Mouse (Mus musculus) 3134 (cell line): ENCODE results near the gene Snx14.
A peak's percentile ranks its signal among the peaks of the same experiment; 100 is the strongest.
"Not testable (repeated sequence)": the region's sequence is repeated elsewhere in the genome, so short reads cannot be mapped to it uniquely, and the experiment has no call there.

ENCODE experiments used
- DNase-seq: peaks from one replicate; pipeline ENCODE4 v3.0.0-alpha.2; 2011; ENCODE audit warnings: low spot score; ENCODE audit not compliant: insufficient read length; ENCODE audit errors: extremely low read depth

Gene Snx14

DNA sequence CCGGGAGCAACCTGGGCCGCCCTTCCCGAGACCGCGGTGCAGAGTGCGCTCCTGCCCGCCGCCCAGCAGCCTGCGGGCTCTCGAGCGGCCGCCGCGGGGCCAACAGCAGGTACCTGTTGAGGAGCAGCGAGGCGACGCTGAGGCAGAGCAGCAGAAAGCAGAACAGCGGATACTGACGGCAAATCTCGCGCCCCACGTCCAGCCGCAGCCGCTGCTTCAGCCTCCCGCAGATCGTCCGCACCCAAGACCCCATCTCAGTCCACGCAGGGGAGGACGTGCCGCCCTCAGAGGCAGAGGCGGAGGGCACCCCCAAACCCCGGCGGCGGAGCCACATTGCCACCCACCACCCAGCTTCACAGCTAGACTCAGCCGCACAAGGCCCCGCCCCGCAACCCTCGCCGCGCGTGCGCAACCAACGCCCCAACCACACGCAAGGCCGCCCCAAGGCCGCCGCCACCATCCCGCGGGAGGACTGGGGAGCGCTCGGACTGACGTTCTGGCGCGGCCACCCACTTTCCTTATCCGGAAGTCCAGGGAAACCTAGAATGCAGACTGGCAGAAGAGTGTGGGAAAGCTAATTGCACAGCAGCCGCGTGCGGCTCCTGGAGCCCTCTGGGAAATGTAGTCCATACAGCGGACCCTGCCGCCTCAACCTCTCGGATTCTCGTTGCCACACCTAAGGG is at the start of gene Snx14:
Gene Snx14 (minus strand): TSS at position 404 of the 683 bp plus-strand sequence.
- peak; percentile 98 for DNase-seq

DNA sequence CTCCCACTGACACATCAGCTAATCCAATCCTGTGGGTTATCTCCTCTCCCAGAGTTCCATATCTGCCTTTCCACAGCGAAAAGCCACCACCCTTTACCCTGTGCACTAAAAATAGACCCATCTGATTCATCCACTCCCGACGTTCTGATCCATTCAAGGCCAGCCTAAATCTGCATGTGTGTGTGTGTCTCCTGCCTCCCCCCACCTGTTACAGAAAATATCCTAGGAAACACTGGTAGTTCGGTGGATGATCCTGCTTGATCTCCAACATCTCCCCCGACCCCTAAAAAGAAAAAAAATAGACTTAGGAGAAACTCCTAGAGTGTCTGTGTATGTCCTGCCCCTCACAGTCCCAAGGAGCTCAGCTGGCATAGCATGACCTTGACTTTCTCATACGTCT is 45.8 kb upstream of the Snx14 start:
- DNase-seq = no peak

DNA sequence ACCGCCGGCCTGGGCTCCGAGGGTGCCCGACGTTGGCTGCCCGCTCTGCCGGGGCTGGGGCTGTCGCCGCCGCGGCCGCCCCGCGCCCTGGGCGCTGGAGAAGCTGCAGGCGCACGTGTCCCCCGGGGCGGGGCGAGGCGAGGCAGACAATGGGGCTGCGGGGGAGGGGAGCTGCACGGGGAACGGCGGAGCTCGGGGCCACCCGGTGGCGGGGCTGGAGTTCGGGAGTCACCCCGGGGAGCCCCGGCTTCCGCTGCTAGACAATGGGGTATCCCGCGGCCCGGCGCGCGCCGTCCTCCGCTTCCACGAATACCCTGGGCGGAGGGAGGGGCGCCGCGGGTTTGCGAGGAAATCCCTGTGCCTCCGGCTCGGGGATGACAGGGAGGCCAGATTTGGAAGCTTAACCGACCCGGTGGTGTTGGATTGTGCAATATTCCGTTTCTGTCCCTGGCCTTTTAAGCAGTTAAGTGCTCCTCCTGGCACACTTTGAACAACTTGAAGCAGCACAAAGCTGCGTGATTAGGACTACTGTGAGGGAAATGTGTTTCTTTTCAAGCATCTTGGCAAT is 44.2 kb upstream of the Snx14 start:
- DNase-seq = no peak

DNA sequence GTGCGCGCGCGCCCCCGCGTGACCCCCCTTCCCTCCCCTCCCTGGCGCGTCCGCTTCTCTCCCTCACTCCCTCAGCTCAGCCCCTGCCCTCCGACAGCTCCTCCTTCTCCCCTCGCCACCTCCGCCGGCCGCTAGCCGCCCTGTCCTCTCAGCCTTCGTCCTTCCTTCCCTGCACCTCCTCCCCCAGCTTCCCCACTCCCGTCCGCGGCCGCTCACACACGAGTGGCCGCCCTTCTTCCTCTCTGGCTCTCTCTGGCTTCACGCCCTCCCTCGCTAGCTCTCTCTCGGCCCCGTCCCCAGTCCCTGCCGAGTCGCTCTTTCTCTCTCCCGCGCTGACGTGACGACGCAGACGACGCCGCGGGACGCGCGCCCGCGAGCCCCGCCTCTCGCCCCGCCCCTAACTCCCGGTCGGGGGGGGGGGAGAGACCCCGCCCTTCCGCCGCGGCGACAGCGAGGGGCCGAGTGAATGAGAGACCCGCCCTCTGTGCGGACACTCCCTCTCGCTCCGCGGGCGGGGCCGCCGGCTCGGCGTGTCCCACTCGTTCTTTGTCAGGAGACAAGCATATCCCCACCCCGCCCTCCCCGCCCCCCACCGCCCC is 43.6 kb upstream of the Snx14 start, which contains the start of gene Syncrip:
Gene Syncrip (minus strand): TSS at position 345 of the 599 bp plus-strand sequence.
- peak; percentile 97 for DNase-seq

DNA sequence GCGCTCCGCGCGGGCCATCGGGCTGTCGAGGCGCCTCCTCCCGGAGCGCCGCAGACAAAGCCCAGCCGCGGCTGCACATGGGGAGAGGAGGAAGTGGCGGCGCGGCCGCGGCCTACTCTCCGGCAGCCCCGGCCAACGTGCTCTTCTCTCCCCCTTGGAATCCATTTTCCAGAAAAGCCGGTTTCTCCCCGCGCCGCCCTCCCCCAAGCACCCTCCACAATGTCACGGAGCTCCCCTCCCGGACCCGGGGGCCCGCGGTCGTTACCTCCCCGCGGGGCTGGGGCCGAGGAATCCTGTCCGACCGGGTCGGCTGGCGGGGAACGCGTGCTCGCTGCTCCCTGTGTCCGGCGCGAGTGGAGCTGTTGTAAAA is 43.0 kb upstream of the Snx14 start:
- peak; percentile 71 for DNase-seq

DNA sequence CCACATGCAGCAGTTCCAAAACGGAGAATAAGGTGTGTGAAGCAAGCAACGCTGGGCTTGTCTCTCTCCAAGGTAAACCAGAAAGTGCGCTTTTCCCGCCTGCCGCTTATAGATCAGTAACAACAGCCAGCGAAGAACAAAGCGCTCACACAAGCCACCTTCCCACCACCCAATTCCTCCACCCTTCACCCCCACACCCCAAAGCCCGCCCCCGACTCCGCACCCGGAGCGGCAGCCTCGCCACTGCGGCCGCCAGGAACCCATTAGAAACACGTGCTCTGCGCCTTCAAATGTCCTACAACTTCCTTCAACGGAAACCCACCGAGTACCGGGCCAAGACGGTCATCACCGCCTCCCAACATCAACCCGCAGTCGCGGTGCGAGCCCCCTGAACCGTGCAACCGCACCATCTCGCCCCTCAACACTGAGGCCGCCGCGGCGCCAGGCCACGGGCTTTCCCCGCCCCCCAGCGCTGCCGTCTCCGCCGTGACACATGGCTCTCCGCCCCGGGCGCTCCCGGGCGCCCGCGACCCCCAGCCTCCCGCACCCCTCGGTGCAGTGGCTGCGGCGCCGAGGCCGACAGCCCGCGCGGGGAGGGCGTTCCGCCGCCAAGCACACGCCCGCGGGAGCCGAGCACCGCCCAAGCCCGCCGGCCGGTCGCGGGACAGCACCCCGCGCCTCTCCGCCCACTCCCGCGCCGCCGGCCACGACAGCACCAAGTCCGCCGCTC is 42.5 kb upstream of the Snx14 start:
- peak; percentile 58 for DNase-seq

DNA sequence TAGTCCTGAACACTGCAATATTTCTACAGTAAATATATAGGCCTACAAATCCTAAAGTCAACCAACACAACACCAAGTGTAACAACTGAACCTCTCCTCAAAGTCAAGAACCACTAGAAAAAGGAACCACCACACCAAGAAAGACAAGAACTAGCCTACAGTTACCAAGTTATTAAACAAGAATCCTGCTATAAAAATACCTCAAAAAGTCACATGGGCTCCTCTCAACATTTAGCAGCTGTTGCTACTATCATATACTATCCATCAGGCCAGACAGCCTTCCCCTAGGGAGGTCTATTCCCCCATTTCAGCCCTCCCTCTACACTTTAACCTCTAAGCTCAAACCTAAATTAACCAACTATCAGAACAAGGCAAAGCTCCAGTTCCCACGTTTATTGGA is 41.4 kb upstream of the Snx14 start:
- no peak for DNase-seq

DNA sequence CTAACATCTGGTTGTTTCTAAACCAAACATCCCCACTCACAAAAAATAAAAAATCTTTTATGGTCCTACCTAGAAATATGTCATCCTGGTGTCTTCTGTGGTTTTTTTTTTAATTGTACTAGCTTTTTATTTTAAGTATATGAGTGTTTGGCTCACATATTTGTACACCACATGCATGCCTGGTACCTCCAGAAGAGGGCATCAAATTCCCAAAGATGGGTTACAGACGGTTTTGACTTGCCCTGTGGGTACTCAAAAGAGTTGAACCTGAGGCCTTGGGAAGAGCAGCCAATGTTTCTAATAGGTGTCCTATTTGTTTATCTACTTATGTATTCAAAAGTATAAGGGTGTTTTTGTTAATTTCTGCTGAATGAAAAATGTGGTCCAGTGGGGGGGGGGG is 37.4 kb upstream of the Snx14 start:
- DNase-seq = no peak

DNA sequence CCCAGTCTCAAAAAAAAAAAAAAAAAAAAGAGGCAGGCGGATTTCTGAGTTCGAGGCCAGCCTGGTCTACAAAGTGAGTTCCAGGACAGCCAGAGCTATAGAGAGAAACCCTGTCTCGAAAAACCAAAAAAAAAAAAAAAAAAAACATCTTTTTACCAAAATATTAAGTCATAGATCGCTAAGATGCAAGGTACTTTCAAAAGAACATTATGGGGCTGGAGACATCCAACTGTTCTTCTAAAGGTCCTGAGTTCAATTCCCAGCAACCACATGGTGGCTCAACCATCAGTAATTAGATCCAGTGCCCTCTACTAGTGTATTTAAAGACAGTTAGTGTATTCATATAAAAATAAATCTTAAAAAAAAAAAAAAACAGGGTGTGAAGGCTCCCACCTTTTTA is 22.3 kb upstream of the Snx14 start:
- not testable (repeated sequence) for DNase-seq

DNA sequence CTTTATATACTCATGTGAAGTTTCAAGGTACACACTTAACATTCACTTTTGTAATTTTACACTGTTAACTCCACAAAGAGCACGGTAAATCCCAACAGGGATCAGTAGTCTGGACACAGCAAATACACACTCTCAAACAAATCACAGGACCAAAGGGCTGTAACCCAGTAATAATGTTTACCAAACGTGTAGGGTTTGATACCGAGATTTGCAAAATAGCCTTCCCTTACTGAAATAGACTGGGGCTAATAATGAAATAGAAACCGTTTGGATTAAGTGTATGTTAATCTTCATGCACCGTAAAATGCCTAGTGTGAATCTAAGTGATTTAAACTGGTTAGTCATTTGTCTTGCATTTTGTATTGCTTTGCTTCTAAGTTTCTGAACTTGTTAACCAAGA is 1.2 kb upstream of the Snx14 start:
- DNase-seq = no peak

DNA sequence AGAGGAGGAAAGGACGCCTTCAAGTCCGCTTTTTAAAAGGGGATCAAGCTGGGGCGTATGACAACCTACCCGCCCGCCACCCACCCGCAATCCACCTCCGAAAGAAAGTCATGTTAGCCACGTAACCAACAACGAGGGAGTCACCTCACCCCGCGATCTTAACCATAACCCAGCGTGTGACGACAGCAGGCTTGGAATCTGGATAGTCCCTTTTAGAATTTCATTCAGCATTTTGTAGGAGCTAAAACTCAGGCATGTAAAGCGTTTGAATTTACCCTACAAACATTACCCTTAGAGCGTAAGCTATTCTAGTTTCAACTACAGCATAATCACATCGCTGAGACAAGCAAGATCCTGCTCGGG is 461 bp upstream of the Snx14 start:
- no peak for DNase-seq

DNA sequence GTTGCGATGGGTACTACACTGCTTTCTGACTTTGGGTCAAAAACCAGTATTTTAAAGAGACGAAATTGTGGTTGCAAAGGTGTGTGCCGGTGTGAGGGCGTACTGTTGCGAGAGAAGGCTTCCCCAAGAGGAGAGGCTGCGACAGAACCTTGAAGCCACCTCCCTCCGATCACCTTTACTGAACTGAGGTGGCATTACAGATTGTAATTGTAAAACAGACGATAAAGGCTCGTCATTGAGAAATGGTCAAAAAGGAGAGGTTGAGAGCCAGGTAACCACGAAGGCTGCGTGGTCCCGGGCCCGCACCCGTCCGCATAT is 562 bp downstream of the Snx14 start:
- no peak for DNase-seq

DNA sequence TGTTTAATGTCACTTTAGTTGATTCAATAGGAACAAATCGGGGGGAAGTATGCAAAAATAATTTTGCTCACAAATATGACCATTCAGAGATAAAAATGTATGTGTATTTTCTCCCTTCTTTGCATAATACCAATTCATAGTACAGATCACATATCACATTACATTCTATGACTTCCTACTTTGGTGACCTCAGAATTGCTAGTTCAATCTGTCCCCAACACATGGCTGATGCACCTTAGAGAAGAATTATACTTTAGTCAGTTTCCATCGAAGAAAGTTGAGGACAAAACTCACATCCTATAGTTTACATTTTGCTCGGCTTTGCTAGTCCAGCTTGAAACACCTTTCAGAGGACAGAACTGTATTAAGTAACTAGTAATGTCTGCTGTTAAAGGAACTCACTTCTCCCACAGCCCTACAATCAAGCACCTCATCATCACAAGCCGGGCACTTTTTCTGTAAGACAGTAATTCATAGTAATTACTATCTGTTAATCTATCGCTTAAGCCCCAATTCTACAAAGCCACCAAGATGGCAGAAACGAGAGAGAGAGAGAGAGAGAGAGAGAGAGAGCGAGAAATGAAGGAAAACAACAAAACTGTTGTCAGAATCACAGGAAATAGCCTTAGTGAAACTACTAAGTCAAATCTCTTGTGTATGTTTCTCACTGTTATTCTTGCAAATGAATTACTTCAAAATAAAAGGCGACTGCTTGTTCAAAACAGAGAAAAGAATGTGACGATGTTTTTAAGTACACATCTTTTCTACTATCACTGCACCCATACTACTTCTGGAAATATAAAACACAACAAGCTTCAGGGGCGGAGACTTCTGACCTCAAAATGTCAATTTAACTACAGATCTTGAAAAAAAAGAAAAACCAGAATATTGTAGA is 1.2 kb downstream of the Snx14 start:
- peak; percentile 11 for DNase-seq

DNA sequence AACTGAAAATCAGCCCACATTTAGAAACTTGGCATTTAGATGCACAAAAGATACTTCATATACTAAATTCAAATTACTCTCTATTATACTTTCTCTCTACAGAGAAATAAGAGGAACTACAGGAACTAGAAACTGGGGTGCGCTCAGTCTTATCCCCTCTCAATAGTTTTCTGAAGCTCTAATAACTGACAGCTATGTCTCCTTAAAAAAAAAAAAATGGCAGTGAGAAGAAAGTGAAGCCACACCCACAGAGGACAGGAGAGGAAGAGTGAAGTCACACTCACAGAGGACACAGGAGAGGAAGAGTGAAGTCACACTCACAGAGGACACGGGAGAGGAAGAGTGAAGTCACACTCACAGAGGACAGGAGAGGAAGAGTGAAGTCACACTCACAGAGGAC is 14.4 kb downstream of the Snx14 start:
- no peak for DNase-seq

DNA sequence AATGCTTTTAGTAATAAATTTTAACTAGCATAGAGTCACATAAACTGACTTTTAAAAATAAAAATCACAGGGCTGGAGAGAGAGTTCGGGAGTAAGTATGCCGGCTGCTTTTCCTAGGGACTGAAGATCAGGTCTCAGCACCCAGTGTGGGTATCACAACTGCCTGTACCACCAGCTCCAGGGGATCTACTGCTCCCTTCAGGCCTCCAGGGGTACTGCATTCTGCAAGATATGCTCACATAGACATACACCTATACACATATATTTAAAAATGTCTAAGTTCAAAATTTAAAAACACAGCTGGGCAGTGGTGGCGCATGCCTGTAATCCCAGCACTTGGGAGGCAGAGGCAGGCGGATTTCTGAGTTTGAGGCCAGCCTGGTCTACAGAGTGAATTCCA is 16.3 kb downstream of the Snx14 start:
- DNase-seq = no peak

DNA sequence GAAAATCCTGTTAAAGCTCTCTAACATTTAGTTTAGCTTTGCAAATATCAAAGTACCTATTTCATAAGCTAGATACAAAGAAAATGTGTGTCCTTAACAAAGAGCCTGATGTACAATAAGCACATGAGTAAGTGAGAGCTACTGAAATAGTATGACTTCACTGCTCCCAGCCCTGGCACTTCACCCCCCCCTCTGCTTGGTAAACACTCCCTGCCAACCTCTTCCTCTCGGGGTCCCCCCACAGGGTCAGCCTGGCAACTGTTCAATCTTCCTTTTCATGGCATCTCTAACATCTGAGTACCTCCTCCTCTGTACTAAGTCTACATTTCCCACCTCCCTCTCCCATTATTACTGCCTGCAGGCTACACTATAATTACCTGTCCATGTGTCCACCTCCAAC is 22.0 kb downstream of the Snx14 start:
- DNase-seq = no peak

DNA sequence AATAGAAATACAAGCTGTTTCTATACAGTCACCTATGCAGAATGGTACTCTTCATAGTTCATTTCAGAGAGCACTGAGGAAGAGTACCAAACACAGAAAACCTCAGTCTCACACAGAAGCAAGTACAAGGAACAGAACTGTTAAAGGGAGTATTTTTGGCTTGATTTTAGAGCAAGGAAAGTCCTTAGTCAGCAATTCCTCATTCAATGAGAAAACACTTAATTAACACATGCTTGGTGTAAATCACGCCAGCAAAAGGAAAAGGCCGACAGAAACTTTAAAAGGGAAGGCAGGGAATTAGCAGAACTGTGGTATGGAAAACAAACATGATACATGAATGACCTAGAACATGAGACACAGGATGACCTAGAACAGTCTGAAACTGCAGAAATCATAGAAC is 28.8 kb downstream of the Snx14 start:
- DNase-seq = no peak

DNA sequence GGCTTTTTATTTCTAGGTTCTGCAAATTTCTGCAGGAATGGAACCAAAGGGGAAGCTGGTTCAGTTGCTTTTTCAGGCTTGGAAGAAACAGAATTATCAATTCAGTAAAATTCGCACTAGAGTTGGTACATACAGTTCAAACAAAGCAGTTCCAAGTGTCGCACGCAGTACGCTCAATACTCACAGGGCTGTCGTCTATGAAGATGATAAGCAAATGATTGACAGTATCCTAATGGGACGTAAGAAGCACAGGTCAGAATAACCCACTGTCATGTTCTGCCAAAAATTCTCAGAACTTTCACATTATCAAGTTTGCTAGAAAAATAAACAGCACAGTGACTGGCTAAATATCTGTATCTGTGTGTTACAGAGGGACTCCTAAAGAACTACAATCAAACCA is 34.2 kb downstream of the Snx14 start:
- no peak for DNase-seq

DNA sequence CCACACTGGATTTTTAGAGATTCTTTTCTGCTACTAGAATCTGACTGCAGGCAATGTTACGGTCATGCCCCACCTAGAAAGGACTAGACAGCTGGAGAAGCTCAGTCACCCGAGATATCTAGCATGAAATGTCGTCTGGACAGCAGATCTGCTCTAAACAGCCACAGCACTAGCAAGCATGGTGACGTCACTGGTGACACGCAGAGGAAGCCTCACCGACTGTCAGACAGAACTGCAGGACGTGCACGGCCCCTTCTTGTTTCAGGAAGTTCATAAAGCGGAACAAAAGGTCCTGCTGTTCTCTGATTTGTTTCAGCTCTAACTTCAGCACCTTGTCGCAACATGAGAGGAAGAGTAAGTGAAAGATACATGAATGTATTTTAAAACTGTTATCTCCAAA is 34.7 kb downstream of the Snx14 start:
- no peak for DNase-seq

DNA sequence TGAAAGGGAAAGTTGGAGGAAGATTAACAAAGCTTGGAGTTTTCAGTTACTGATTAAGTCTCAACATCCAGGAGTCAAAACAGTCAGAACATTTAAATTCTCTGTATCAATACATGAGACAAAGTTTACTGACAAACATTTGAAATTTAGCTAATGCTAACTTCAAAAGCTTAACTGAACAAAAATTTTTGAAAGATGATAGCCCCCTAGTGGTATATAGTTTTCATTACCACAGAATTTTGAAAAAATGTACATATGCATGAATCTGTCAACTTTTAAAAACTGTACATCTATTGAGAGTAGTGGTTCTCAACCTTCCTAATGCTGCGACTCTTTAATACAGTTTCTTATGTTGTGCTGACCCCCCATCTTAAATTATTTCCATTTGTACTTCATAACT is 40.3 kb downstream of the Snx14 start:
- no peak for DNase-seq

DNA sequence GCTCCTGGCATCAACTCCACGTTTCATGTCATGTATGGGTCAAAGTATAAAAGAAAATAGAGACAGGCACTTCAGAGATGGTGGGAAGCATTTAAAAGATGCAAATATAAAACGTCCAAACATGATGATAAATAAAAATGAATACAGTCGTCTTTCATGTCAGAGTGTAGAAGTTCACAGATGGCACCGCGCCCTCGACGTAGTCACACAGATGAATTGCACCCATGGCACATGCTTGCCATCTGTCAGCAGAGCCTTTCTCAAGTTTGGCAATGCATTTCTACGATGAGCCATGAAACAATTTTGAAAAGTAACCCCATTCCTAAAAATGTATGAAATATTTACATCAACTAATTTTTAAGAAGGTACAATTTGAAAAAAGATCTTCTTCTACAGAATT is 43.9 kb downstream of the Snx14 start:
- no peak for DNase-seq
